Mouse (Mus musculus) small intestine, adult 2 months (tissue): ENCODE measurements at regions not wholly inside any gene's neighbourhood (a gene's known extent, or its start where the extent isn't known, plus 50 kb on each side); places are given as distances from the start of the nearest gene placed in this dataset.
A peak's percentile ranks its signal among the peaks of the same experiment; 100 is the strongest.

ENCODE experiments used
- H3K27ac ChIP-seq: fragments of 200-500 bp; 2 replicates; pipeline ENCODE4 v1.5.1; 2012; ENCODE audit warnings: low read depth, low read length, control low read depth, inconsistent platforms; ENCODE audit not compliant: insufficient read depth
- H3K27me3 ChIP-seq: fragments of 200-500 bp; 2 replicates; pipeline ENCODE4 v1.6.1; 2012; ENCODE audit warnings: mild to moderate bottlenecking, moderate library complexity, low read length, inconsistent platforms; ENCODE audit not compliant: control insufficient read depth, insufficient read depth
- H3K36me3 ChIP-seq: fragments of 200-500 bp; 2 replicates; pipeline ENCODE4 v1.6.1; 2012; ENCODE audit warnings: mild to moderate bottlenecking, low read length, control low read depth, inconsistent platforms; ENCODE audit not compliant: control insufficient read depth, insufficient read depth
- H3K4me1 ChIP-seq: fragments of 200-500 bp; 2 replicates; pipeline ENCODE4 v1.6.1; 2012; ENCODE audit warnings: low read length, inconsistent platforms, mixed read lengths; ENCODE audit not compliant: control insufficient read depth, insufficient read depth, insufficient read length
- H3K4me3 ChIP-seq: fragments of 200-500 bp; 2 replicates; pipeline ENCODE4 v1.5.1; 2012; ENCODE audit warnings: low read depth, mild to moderate bottlenecking, control low read depth, inconsistent platforms, low read length, moderate library complexity
- CTCF ChIP-seq: fragments of 200-500 bp; IDR thresholded peaks from 2 replicates; pipeline ENCODE4 v1.5.1; 2012; ENCODE audit warnings: low read depth, mild to moderate bottlenecking, control low read depth, inconsistent platforms, low read length, moderate library complexity, mixed read lengths; ENCODE audit not compliant: insufficient replicate concordance, insufficient read length; ENCODE audit errors: extremely low read depth
- POLR2A ChIP-seq: fragments of 200-500 bp; IDR thresholded peaks from 2 replicates; pipeline ENCODE4 v1.6.1; 2012; ENCODE audit warnings: low read depth, mild to moderate bottlenecking, control low read depth, inconsistent platforms, low read length, moderate library complexity
- WGBS: fragments of 180-500 bp; shearing (Covaris S2); methylation state at CpG from one replicate; pipeline ENCODE4 v1.1.7; 2018; 5-methylcytosine and 5-hydroxymethylcytosine counted together

- no peaks in the 10 kb centered on the region for H3K36me3 ChIP-seq
- H3K27me3 ChIP-seq: no peaks in the 10 kb centered on the region
- WGBS: 25% methylated on average over 11 of the region's 11 CpGs
- no peak overlapping the region for H3K27ac ChIP-seq
- no peaks in the 10 kb centered on the region for H3K4me1 ChIP-seq
- TF ChIP-seq POLR2A (no peak), CTCF (no peak)
- no peak overlapping the region for H3K4me3 ChIP-seq
These were observed 138.1 kb downstream of the Wdr11 start for GRCm38 (mm10) chr7:129729709-129730238.

- Histone ChIP-seq H3K27ac (no peak overlapping the region), H3K27me3 (no peaks in the 10 kb centered on the region), H3K4me3 (no peak overlapping the region), H3K4me1 (no peaks in the 10 kb centered on the region), H3K36me3 (no peaks in the 10 kb centered on the region)
- TF ChIP-seq POLR2A (no peak), CTCF (no peak)
- 64% methylated on average over 7 of the region's 7 CpGs for WGBS
These were observed 139.2 kb downstream of the Wdr11 start for GRCm38 (mm10) chr7:129730785-129731352.

GRCm38 (mm10) chr7:129742657-129743056, 151.0 kb downstream of the Wdr11 start:
- 91% methylated on average over 4 of the region's 4 CpGs for WGBS

GRCm38 (mm10) chr7:129743955-129744666, 152.4 kb downstream of the Wdr11 start:
- Histone ChIP-seq H3K4me1 (no peaks in the 10 kb centered on the region), H3K4me3 (no peak overlapping the region), H3K36me3 (no peaks in the 10 kb centered on the region), H3K27ac (0 out of 2 replicates have a peak overlapping the region, but pooled peaks have one; percentile 29), H3K27me3 (no peaks in the 10 kb centered on the region)
- TF ChIP-seq CTCF: no peak
- TF ChIP-seq POLR2A: no peak
- WGBS: 79% methylated on average over 16 of the region's 16 CpGs

More at GRCm38 (mm10) chr7:129742657-129743056, 151.0 kb downstream of the Wdr11 start:
- Histone ChIP-seq H3K4me3 (no peak overlapping the region), H3K36me3 (no peaks in the 10 kb centered on the region), H3K27ac (no peak overlapping the region), H3K27me3 (no peaks in the 10 kb centered on the region), H3K4me1 (no peaks in the 10 kb centered on the region)
- TF ChIP-seq CTCF (no peak), POLR2A (no peak)

DNA sequence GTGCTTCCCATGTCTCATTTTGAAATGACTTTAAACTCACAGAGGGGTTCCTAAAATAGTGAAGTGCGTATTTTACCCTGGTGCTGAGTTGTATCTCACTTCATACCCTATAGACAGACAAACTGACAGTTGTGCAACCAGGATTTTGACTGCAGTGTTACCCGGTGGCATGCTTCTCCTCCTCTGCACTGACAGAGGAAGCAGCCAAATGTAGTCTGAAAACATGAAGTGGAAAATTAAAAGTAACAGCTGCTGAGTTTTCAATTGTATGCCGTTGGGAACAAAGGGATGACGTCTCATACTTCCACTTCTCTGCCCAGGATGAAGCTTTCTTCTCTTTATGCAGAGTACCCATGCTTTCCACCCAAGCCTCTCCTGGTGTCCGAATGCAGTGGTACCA, 155.0 kb downstream of the Wdr11 start:
- Histone ChIP-seq H3K4me3 (no peak overlapping the region), H3K27ac (no peak overlapping the region), H3K4me1 (no peaks in the 10 kb centered on the region; the same call in 1 of the 2 replicates), H3K27me3 (no peaks in the 10 kb centered on the region), H3K36me3 (no peaks in the 10 kb centered on the region)
- TF ChIP-seq POLR2A (no peak), CTCF (no peak)
- WGBS: 79% methylated on average over 5 of the region's 5 CpGs

DNA sequence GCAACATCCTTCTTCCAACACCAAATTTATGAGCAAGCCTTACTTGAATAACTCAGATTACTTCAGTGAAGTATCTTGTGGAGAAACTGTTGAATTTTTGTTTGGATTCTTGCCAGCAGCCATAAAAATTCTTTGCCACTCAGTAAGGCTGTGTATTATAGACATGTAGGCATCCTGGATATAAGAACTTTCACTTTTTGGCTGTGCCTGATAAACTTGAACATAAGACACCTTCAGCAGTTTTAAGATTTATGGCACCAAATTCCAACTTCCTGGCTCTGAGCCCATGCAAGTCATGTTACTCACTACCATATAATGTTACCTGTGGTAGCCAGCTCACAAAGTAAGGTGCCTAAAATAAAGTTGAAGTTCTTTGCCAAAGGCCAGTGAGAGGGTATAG, 159.3 kb downstream of the Wdr11 start:
- no peak overlapping the region for H3K27ac ChIP-seq
- peaks cover 5% of the 10 kb centered on the region; the same call in 1 of the 2 replicates for H3K4me1 ChIP-seq
- H3K36me3 ChIP-seq: no peaks in the 10 kb centered on the region
- no peak for TF ChIP-seq POLR2A
- TF ChIP-seq CTCF: no peak
- no peak overlapping the region for H3K4me3 ChIP-seq
- no peaks in the 10 kb centered on the region for H3K27me3 ChIP-seq

GRCm38 (mm10) chr7:129754737-129755136, 163.1 kb downstream of the Wdr11 start:
- 68% methylated on average over 5 of the region's 5 CpGs for WGBS
- Histone ChIP-seq H3K36me3 (no peaks in the 10 kb centered on the region), H3K4me1 (peaks cover 9% of the 10 kb centered on the region; the same call in 1 of the 2 replicates), H3K4me3 (no peak overlapping the region), H3K27me3 (no peaks in the 10 kb centered on the region), H3K27ac (no peak overlapping the region)
- no peak for TF ChIP-seq POLR2A
- TF ChIP-seq CTCF: peak; percentile 24; the same call in 1 of the 2 replicates
